9 mouse cellular contexts compared by ENCODE assay signal in genomic region chr9:59969383-59969782, GRCm38 (mm10). TPM values are rescaled to one million over a fixed set of nuclear protein-coding genes. Genes with fewer than 3 reads are reported as not detected.
A peak's percentile ranks its signal among the peaks of the same experiment; 100 is the strongest.
DNase-seq lines count a peak whose midpoint lies in the region; ATAC-seq and TF ChIP-seq lines count a peak whose summit lies in the region.
"Had no signal": no experiment of that assay in that cellular context is flagged by ENCODE, and none has a peak within 500 bp of the region (broad histone marks: within the 10 kb centered on the region; RNA-seq: fewer than 3 reads in every experiment).

No protein-coding gene starts in this region.

- 28% methylated on average over 6 of the region's 6 CpGs for WGBS in hindbrain, embryonic 10.5 days
- 34% methylated on average over 6 of the region's 6 CpGs for WGBS in hindbrain, embryonic 13.5 days

- POLR2A ChIA-PET in Patski (lab: Charles Lee) = interaction anchor here (0.7 to 1.3 kb wide), 2 partner anchors 28 to 278 kb away, joined by 3 read pairs; no protein-coding TSS in a partner anchor

- H3K27me3 ChIP-seq in hindbrain, embryonic 10.5 days (ENCODE audit: insufficient read depth, poor library complexity, severe bottlenecking) = no peaks in the 10 kb centered on the region
- H3K27me3 ChIP-seq in hindbrain, embryonic 13.5 days = no peaks in the 10 kb centered on the region
- H3K27me3 ChIP-seq in Patski = no peaks in the 10 kb centered on the region

- peak; percentile 91 for TF ChIP-seq CTCF in Patski (IDR thresholded peaks at IDR 0.05)

- H3K27ac ChIP-seq in hindbrain, embryonic 10.5 days = no peak overlapping the region
- no peak overlapping the region for H3K27ac ChIP-seq in hindbrain, embryonic 13.5 days
- H3K27ac ChIP-seq: embryonic facial prominence, embryonic 13.5 days had no signal

- no peaks in the 10 kb centered on the region for H3K9me3 ChIP-seq in hindbrain, embryonic 10.5 days
- H3K9me3 ChIP-seq in hindbrain, embryonic 13.5 days = no peaks in the 10 kb centered on the region
- H3K9me3 ChIP-seq: embryonic facial prominence, embryonic 13.5 days had no signal

- H3K9ac ChIP-seq in hindbrain, embryonic 13.5 days = no peak overlapping the region
- H3K9ac ChIP-seq: embryonic facial prominence, embryonic 13.5 days had no signal

- CTCF ChIA-PET in Patski (lab: Charles Lee) = interaction anchor here (1.1 to 3.5 kb wide), 10 partner anchors 9 to 212 kb away, joined by 3 to 24 read pairs (median 4); partner anchors contain the start of gene Nr2e3

- DNase-seq in hindbrain, embryonic 10.5 days (ENCODE audit: low spot score) = peak; percentile 73
- no peak for DNase-seq in Patski (ENCODE audit: low read depth, low spot score)
- peak; percentile 54 to 77 for DNase-seq in cerebellum, postnatal 25 days
- peak; percentile 79 to 80 for DNase-seq in kidney, postnatal 4 days
- DNase-seq in lung, postnatal 4 days = peak; percentile 44 to 63
- peak; percentile 38 to 74 for DNase-seq in spleen, postnatal 4 days (ENCODE audit: low spot score in 2 of 2)

- in situ Hi-C loops in Patski (cut with MboI; ENCODE audit: low pct_unique_long_range_greater_than_20kb) = no loop called here

- no peak overlapping the region for H3K4me2 ChIP-seq in hindbrain, embryonic 13.5 days
- H3K4me2 ChIP-seq: embryonic facial prominence, embryonic 13.5 days had no signal

- H3K36me3 ChIP-seq in hindbrain, embryonic 10.5 days = no peaks in the 10 kb centered on the region
- H3K36me3 ChIP-seq in hindbrain, embryonic 13.5 days = no peaks in the 10 kb centered on the region
- H3K36me3 ChIP-seq: embryonic facial prominence, embryonic 13.5 days had no signal

- ATAC-seq in hindbrain, embryonic 13.5 days (ENCODE audit: low FRiP score) = no peak
- ATAC-seq in Patski = no peak
- ATAC-seq in granulocyte monocyte progenitor cell, adult 5-6 weeks (replicated peaks; ENCODE audit: poor library complexity, severe bottlenecking) = peak; percentile 82

- H3K4me1 ChIP-seq in hindbrain, embryonic 10.5 days (replicated peaks) = peaks cover 7% of the 10 kb centered on the region
- no peaks in the 10 kb centered on the region for H3K4me1 ChIP-seq in hindbrain, embryonic 13.5 days (replicated peaks)

- H3K4me3 ChIP-seq in hindbrain, embryonic 10.5 days = no peak overlapping the region
- no peak overlapping the region for H3K4me3 ChIP-seq in hindbrain, embryonic 13.5 days
- H3K4me3 ChIP-seq: embryonic facial prominence, embryonic 13.5 days had no signal

RNA-seq across cellular contexts. Expression of gene Nr2e3, which starts 8.9 kb away (rescaled TPM):
- polyA plus RNA-seq in hindbrain, embryonic 10.5 days (2016; fragmentation: Nextera tagmentation; extraction: Ambion mirVana) = not detected in 2 replicates
- polyA plus RNA-seq in hindbrain, embryonic 13.5 days (2015; fragmentation: Nextera tagmentation; extraction: Ambion mirVana) = not detected in 2 replicates
- not detected for polyA plus RNA-seq in Patski (2021)
- not detected in 2 replicates for total RNA-seq in granulocyte monocyte progenitor cell, adult 5-6 weeks (2014; fragmentation: Nextera tagmentation)
- total RNA-seq in granulocyte monocyte progenitor cell, adult 5-6 weeks (2017) = not detected in 2 replicates
